Mouse (Mus musculus) layer of hippocampus, postnatal 10 days (tissue): ENCODE measurements at regions not wholly inside any gene's neighbourhood (a gene's known extent, or its start where the extent isn't known, plus 50 kb on each side); places are given as distances from the start of the nearest gene placed in this dataset.

Experiments
- DNase-seq, 2 experiments: peaks; one replicate each; pipeline ENCODE4 v3.0.0; 2021; ENCODE audit warnings: low spot score in 2 of 2
- microRNA-seq, 2 experiments: library from miRNA; unstranded; fragments of <30 nt; microRNA quantifications; one replicate each; pipeline ENCODE4 v1.2.0; 2021

- peak; percentile 44 for DNase-seq
Measured at GRCm38 (mm10) chr13:119351346-119351745, 77.1 kb upstream of the Paip1 start.

- DNase-seq = no peak
Measured at GRCm38 (mm10) chr13:119358696-119359095, 69.7 kb upstream of the Paip1 start.

- DNase-seq = peak; percentile 60 to 66
Measured at GRCm38 (mm10) chr13:119363379-119363778, 65.0 kb upstream of the Paip1 start.

- DNase-seq = no peak
Measured at GRCm38 (mm10) chr13:119364160-119364559, 64.2 kb upstream of the Paip1 start.

DNA sequence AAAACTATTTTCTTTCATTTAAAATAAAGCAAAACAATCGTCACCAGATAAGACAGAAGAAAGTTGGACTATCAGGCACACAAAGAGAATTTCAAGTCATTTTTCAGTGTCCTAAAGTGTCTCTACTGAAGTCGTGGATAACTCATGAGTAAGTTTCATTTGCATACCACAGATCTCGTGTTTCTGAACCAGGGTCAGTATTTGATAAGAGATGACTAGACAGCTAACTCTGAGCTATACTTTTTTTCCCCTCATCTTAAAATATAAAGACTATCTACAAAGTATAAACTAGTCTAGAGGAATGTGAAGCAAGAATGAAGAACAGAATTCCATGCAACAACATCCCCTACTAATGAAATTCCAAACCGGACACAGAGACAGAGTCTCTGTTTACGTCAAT lies 60.9 kb upstream of the Paip1 start:
- DNase-seq = no peak

- peak; percentile 80 for DNase-seq
Measured at GRCm38 (mm10) chr13:119378404-119379037, 49.9 kb upstream of the Paip1 start.

Small RNA genes in the stretch of these regions (microRNA-seq; reads per million reads assigned to microRNA genes)
- 0 reads per million in 2 experiments for gene Gm44488
